Mouse (Mus musculus): ENCODE measurements around the gene Paxip1. TPM values are rescaled to one million over a fixed set of nuclear protein-coding genes. Genes with fewer than 3 reads are reported as not detected.

The Paxip1 gene
- polyA plus RNA-seq, 1 experiment from 2014 or later, result 30.8 TPM

- WGBS, result 17% methylated on average over 21 of the region's 21 CpGs
- H3K27ac ChIP-seq (replicated peaks), result peak overlapping the region; percentile 94
- ATAC-seq (replicated peaks), result no peak
- peaks cover 24% of the 10 kb centered on the region for H3K36me3 ChIP-seq
- peak overlapping the region; percentile 79 for H3K9ac ChIP-seq (replicated peaks)
- H3K9me3 ChIP-seq, result no peaks in the 10 kb centered on the region
- peak overlapping the region; percentile 82 for H3K4me3 ChIP-seq
- H3K4me1 ChIP-seq, result peaks cover 24% of the 10 kb centered on the region
- peak overlapping the region; percentile 67 for H3K4me2 ChIP-seq (replicated peaks)
- no peaks in the 10 kb centered on the region for H3K27me3 ChIP-seq
Measured at GRCm38 (mm10) chr5:27790086-27790909, 1.2 kb downstream of the Paxip1 start.

GRCm38 (mm10) chr5:27789586-27789985, 1.9 kb downstream of the Paxip1 start:
- Histone ChIP-seq H3K36me3 (peaks cover 31% of the 10 kb centered on the region), H3K4me1 (peaks cover 24% of the 10 kb centered on the region), H3K4me2 (replicated peaks) (peak overlapping the region; percentile 67; the same call in 1 of the 2 replicates), H3K9ac (replicated peaks) (peak overlapping the region; percentile 79), H3K27me3 (no peaks in the 10 kb centered on the region), H3K4me3 (peak overlapping the region; percentile 82), H3K9me3 (no peaks in the 10 kb centered on the region), H3K27ac (replicated peaks) (no peak overlapping the region)
- whole genome bisulfite sequencing, result 79% methylated on average over 10 of the region's 10 CpGs
- no peak for ATAC-seq (replicated peaks)

- H3K27me3 ChIP-seq, result no peaks in the 10 kb centered on the region
- no peak overlapping the region for H3K4me3 ChIP-seq
- H3K4me2 ChIP-seq (replicated peaks), result no peak overlapping the region
- no peaks in the 10 kb centered on the region for H3K4me1 ChIP-seq
- WGBS, result 90% methylated on average over 9 of the region's 9 CpGs
- H3K36me3 ChIP-seq, result peaks cover 77% of the 10 kb centered on the region
- no peak overlapping the region for H3K27ac ChIP-seq (replicated peaks)
- ATAC-seq (replicated peaks), result no peak
- no peak overlapping the region for H3K9ac ChIP-seq (replicated peaks)
- H3K9me3 ChIP-seq, result no peaks in the 10 kb centered on the region
Measured at GRCm38 (mm10) chr5:27783381-27783780, 8.1 kb downstream of the Paxip1 start.

GRCm38 (mm10) chr5:27767948-27768347, 23.5 kb downstream of the Paxip1 start:
- H3K9me3 ChIP-seq, result no peaks in the 10 kb centered on the region
- H3K4me2 ChIP-seq (replicated peaks), result no peak overlapping the region
- H3K4me1 ChIP-seq, result no peaks in the 10 kb centered on the region
- no peak overlapping the region for H3K9ac ChIP-seq (replicated peaks)
- H3K4me3 ChIP-seq, result no peak overlapping the region
- H3K27ac ChIP-seq (replicated peaks), result no peak overlapping the region
- H3K36me3 ChIP-seq, result peaks cover 54% of the 10 kb centered on the region
- ATAC-seq (replicated peaks), result no peak
- WGBS, result 68% methylated on average over 5 of the region's 5 CpGs
- no peaks in the 10 kb centered on the region for H3K27me3 ChIP-seq

GRCm38 (mm10) chr5:27765780-27766179, 25.7 kb downstream of the Paxip1 start:
- no peaks in the 10 kb centered on the region for H3K27me3 ChIP-seq
- H3K4me3 ChIP-seq, result no peak overlapping the region
- no peaks in the 10 kb centered on the region for H3K9me3 ChIP-seq
- 0 out of 2 replicates have a peak, but pooled peaks have one; percentile 41 for ATAC-seq (replicated peaks)
- no peaks in the 10 kb centered on the region for H3K4me1 ChIP-seq
- H3K36me3 ChIP-seq, result peaks cover 53% of the 10 kb centered on the region
- no peak overlapping the region for H3K27ac ChIP-seq (replicated peaks)
- H3K9ac ChIP-seq (replicated peaks), result no peak overlapping the region
- no peak overlapping the region for H3K4me2 ChIP-seq (replicated peaks)
- WGBS, result 74% methylated on average over 4 of the region's 4 CpGs

- H3K4me2 ChIP-seq (replicated peaks), result no peak overlapping the region
- ATAC-seq (replicated peaks), result no peak
- H3K9me3 ChIP-seq, result no peaks in the 10 kb centered on the region
- H3K4me3 ChIP-seq, result no peak overlapping the region
- WGBS, result 100% methylated on average over 1 of the region's 1 CpGs
- H3K9ac ChIP-seq (replicated peaks), result no peak overlapping the region
- H3K27me3 ChIP-seq, result no peaks in the 10 kb centered on the region
- no peaks in the 10 kb centered on the region for H3K4me1 ChIP-seq
- H3K27ac ChIP-seq (replicated peaks), result no peak overlapping the region
- peaks cover 56% of the 10 kb centered on the region for H3K36me3 ChIP-seq
Measured at GRCm38 (mm10) chr5:27744944-27745343, 46.5 kb downstream of the Paxip1 start.

- Histone ChIP-seq H3K4me3 (no peak overlapping the region), H3K4me1 (no peaks in the 10 kb centered on the region), H3K4me2 (replicated peaks) (no peak overlapping the region), H3K27ac (replicated peaks) (no peak overlapping the region), H3K9me3 (no peaks in the 10 kb centered on the region), H3K36me3 (peaks cover 24% of the 10 kb centered on the region), H3K27me3 (no peaks in the 10 kb centered on the region), H3K9ac (replicated peaks) (no peak overlapping the region)
- WGBS, result 86% methylated on average over 6 of the region's 6 CpGs
- no peak for ATAC-seq (replicated peaks)
Measured at GRCm38 (mm10) chr5:27739216-27739615, 52.3 kb downstream of the Paxip1 start.

GRCm38 (mm10) chr5:27737168-27737567, 54.3 kb downstream of the Paxip1 start:
- Histone ChIP-seq H3K4me3 (no peak overlapping the region), H3K9ac (replicated peaks) (no peak overlapping the region), H3K27ac (replicated peaks) (no peak overlapping the region), H3K4me1 (no peaks in the 10 kb centered on the region), H3K4me2 (replicated peaks) (no peak overlapping the region), H3K36me3 (peaks cover 9% of the 10 kb centered on the region; the same call in 1 of the 2 replicates), H3K27me3 (no peaks in the 10 kb centered on the region), H3K9me3 (no peaks in the 10 kb centered on the region)
- ATAC-seq (replicated peaks), result no peak
- 4% methylated on average over 3 of the region's 3 CpGs for WGBS

- Histone ChIP-seq H3K9me3 (no peaks in the 10 kb centered on the region), H3K36me3 (no peaks in the 10 kb centered on the region), H3K27ac (replicated peaks) (0 out of 2 replicates have a peak overlapping the region, but pooled peaks have one; percentile 6), H3K27me3 (no peaks in the 10 kb centered on the region), H3K4me2 (replicated peaks) (no peak overlapping the region), H3K4me1 (no peaks in the 10 kb centered on the region), H3K9ac (replicated peaks) (no peak overlapping the region), H3K4me3 (no peak overlapping the region)
- ATAC-seq (replicated peaks), result no peak
- 70% methylated on average over 5 of the region's 5 CpGs for WGBS
Measured at GRCm38 (mm10) chr5:27732288-27732868, 59.1 kb downstream of the Paxip1 start.

- ATAC-seq (replicated peaks), result 0 out of 2 replicates have a peak, but pooled peaks have one; percentile 25
- Histone ChIP-seq H3K9ac (replicated peaks) (no peak overlapping the region), H3K4me3 (no peak overlapping the region), H3K4me2 (replicated peaks) (no peak overlapping the region), H3K9me3 (no peaks in the 10 kb centered on the region), H3K27me3 (no peaks in the 10 kb centered on the region), H3K36me3 (no peaks in the 10 kb centered on the region), H3K4me1 (no peaks in the 10 kb centered on the region), H3K27ac (replicated peaks) (no peak overlapping the region)
- WGBS, result 94% methylated on average over 1 of the region's 1 CpGs
Measured at GRCm38 (mm10) chr5:27731392-27731791, 60.1 kb downstream of the Paxip1 start.

GRCm38 (mm10) chr5:27730666-27731065, 60.8 kb downstream of the Paxip1 start:
- ATAC-seq (replicated peaks), result no peak
- no peaks in the 10 kb centered on the region for H3K9me3 ChIP-seq
- WGBS, result 82% methylated on average over 5 of the region's 5 CpGs
- no peak overlapping the region for H3K9ac ChIP-seq (replicated peaks)
- H3K4me1 ChIP-seq, result no peaks in the 10 kb centered on the region
- H3K4me2 ChIP-seq (replicated peaks), result no peak overlapping the region
- H3K4me3 ChIP-seq, result no peak overlapping the region
- no peak overlapping the region for H3K27ac ChIP-seq (replicated peaks)
- H3K27me3 ChIP-seq, result no peaks in the 10 kb centered on the region
- no peaks in the 10 kb centered on the region for H3K36me3 ChIP-seq

- no peaks in the 10 kb centered on the region for H3K27me3 ChIP-seq
- no peaks in the 10 kb centered on the region for H3K9me3 ChIP-seq
- no peak overlapping the region for H3K4me3 ChIP-seq
- no peaks in the 10 kb centered on the region for H3K4me1 ChIP-seq
- H3K4me2 ChIP-seq (replicated peaks), result no peak overlapping the region
- WGBS, result 24% methylated on average over 2 of the region's 2 CpGs
- H3K27ac ChIP-seq (replicated peaks), result no peak overlapping the region
- no peak overlapping the region for H3K9ac ChIP-seq (replicated peaks)
- ATAC-seq (replicated peaks), result no peak
- no peaks in the 10 kb centered on the region; the same call in 1 of the 2 replicates for H3K36me3 ChIP-seq
Measured at GRCm38 (mm10) chr5:27724460-27724859, 67.0 kb downstream of the Paxip1 start.

All from forebrain, embryonic 15.5 days (tissue).